7 mouse cellular contexts compared by ENCODE assay signal in the genomic region with DNA sequence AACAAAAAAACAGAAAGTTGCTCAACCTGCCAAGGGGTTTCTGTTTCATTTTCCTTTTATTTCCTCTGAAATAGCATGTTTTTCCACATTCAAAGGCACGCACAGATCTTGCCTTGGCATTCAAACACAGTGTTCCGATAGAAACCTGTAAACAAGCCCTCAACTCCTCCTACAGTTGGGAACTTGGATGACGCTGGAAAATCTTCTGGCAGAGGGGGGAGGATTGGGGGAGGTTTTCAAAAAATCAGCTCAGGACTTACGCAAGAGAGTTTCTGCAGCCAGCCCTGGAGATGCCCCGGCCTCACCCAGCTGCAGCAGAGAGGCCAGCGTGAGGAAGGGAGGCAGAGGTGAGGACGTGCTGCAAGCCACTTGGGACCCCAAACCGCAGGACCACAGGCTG. TPM values are rescaled to one million over a fixed set of nuclear protein-coding genes. Genes with fewer than 3 reads are reported as not detected.
DNase-seq lines count a peak whose midpoint lies in the region; ATAC-seq and TF ChIP-seq lines count a peak whose summit lies in the region.

No protein-coding gene starts in this region.

- TF ChIP-seq CTCF in embryonic fibroblast, embryonic 13.5 days (IDR thresholded peaks at IDR 0.05; ENCODE audit: borderline replicate concordance, insufficient read depth, low read length), result no peak

- H3K36me3 ChIP-seq in macrophage (ENCODE audit: inconsistent target), result no peaks in the 10 kb centered on the region
- no peaks in the 10 kb centered on the region for H3K36me3 ChIP-seq in forebrain, embryonic 12.5 days (replicated peaks)

- no peaks in the 10 kb centered on the region for H3K9me3 ChIP-seq in forebrain, embryonic 12.5 days

- H3K79me2 ChIP-seq in macrophage (ENCODE audit: inconsistent target), result no peaks in the 10 kb centered on the region

- DNase-seq in urinary bladder, adult 18-20 months (ENCODE audit: low spot score in 2 of 2), result peak; percentile 14 to 78
- no peak for DNase-seq in urinary bladder, postnatal 10 days (ENCODE audit: low spot score)
- DNase-seq in kidney, adult 8-10 months, result peak; percentile 41 to 60
- DNase-seq in cerebellum, postnatal 25 days, result no peak

- peak overlapping the region; percentile 59 for H3K27ac ChIP-seq in embryonic fibroblast, embryonic 13.5 days (ENCODE audit: insufficient read depth, low read length)
- peak overlapping the region; percentile 76 for H3K27ac ChIP-seq in macrophage
- no peak overlapping the region for H3K27ac ChIP-seq in forebrain, embryonic 12.5 days

- H3K27me3 ChIP-seq in forebrain, embryonic 12.5 days, result 0 out of 2 replicates have a peak, but pooled peaks cover 5% of the 10 kb centered on the region

- no peaks in the 10 kb centered on the region for H3K4me1 ChIP-seq in embryonic fibroblast, embryonic 13.5 days (ENCODE audit: control insufficient read depth, insufficient read depth, low read length)
- peaks cover 5% of the 10 kb centered on the region; the same call in 1 of the 2 replicates for H3K4me1 ChIP-seq in forebrain, embryonic 12.5 days

- no peak overlapping the region for H3K4me2 ChIP-seq in forebrain, embryonic 12.5 days

- no peak overlapping the region for H3K9ac ChIP-seq in forebrain, embryonic 12.5 days

- 3% methylated on average over 8 of the region's 8 CpGs for WGBS in macrophage (ENCODE audit: missing documents)
- WGBS in forebrain, embryonic 12.5 days, result 74% methylated on average over 8 of the region's 8 CpGs

- ATAC-seq in forebrain, embryonic 12.5 days (ENCODE audit: low FRiP score), result no peak

- no peak overlapping the region for H3K4me3 ChIP-seq in embryonic fibroblast, embryonic 13.5 days (ENCODE audit: insufficient read depth, low read length)
- H3K4me3 ChIP-seq in macrophage (ENCODE audit: inconsistent target), result peak overlapping the region; percentile 19
- H3K4me3 ChIP-seq in forebrain, embryonic 12.5 days (replicated peaks), result no peak overlapping the region

- TF ChIP-seq POLR2A in embryonic fibroblast, embryonic 13.5 days (IDR thresholded peaks at IDR 0.05; ENCODE audit: low read depth, low read length), result no peak

RNA-seq across cellular contexts. Expression of a gene that starts 1.4 kb away (rescaled TPM):
- 3.8 and 4.6 TPM in 2 replicates for polyA plus RNA-seq in embryonic fibroblast, embryonic 13.5 days (2011; ENCODE audit: insufficient read length, low read depth, missing spikeins)
- 1 to 10 TPM in 4 of 26 experiments, under 1 TPM in 3, not detected in 19; 0.82 to 1.6 (median 1.3) TPM for total RNA-seq in macrophage (2018; cell fraction: chromatin; rRNA removed)
- 1 to 10 TPM; 1.2 to 3.9 (median 2.3) TPM for total RNA-seq in macrophage (2018; cell fraction: cytosol; rRNA removed)
- 1 to 10 TPM in 10 of 26 experiments, under 1 TPM in 8, not detected in 8; 0.70 to 2.0 (median 1.1) TPM for total RNA-seq in macrophage (2018; cell fraction: nucleus; rRNA removed)
- 1.1 to 6.6 TPM (median 2.6 TPM) in 3 replicates for polyA plus RNA-seq in macrophage (2018)
- polyA plus RNA-seq in forebrain, embryonic 12.5 days (2016; fragmentation: Nextera tagmentation; extraction: Ambion mirVana), result 34.4 and 36.6 TPM in 2 replicates

RNA-seq across cellular contexts. Expression of a gene that starts 15.2 kb away (rescaled TPM):
- 19.1 and 19.7 TPM in 2 replicates for polyA plus RNA-seq in embryonic fibroblast, embryonic 13.5 days (2011; ENCODE audit: insufficient read length, low read depth, missing spikeins)
- total RNA-seq in macrophage (2018; cell fraction: chromatin; rRNA removed), result 10 to 100 TPM in 16 of 26 experiments, 1 to 10 TPM in 10; 4.1 to 68.4 (median 11.7) TPM
- 10 to 100 TPM in 25 of 26 experiments, 1 to 10 TPM in 1; 7.5 to 87.4 (median 24.8) TPM for total RNA-seq in macrophage (2018; cell fraction: cytosol; rRNA removed)
- total RNA-seq in macrophage (2018; cell fraction: nucleus; rRNA removed), result 10 to 100 TPM; 12.5 to 98.5 (median 28.2) TPM
- polyA plus RNA-seq in macrophage (2018), result 3.1 to 17.3 TPM (median 5.7 TPM) in 3 replicates
- 4.6 and 5.0 TPM in 2 replicates for polyA plus RNA-seq in forebrain, embryonic 12.5 days (2016; fragmentation: Nextera tagmentation; extraction: Ambion mirVana)

Comparison
In these comparisons a context has a peak if more than half of its experiments do, and no peak if none do; other contexts are left out.
1. DNase-seq: peak in urinary bladder, adult 18-20 months (2 of 2) and kidney, adult 8-10 months (2 of 2); none in urinary bladder, postnatal 10 days (single experiment) and cerebellum, postnatal 25 days (0 of 2).